Mouse (Mus musculus): ENCODE data around the gene Usp28.

GRCm38 (mm10) chr9:49021289-49021688, 36.1 kb downstream of the Usp28 start:
- TF ChIP-seq CTCF (IDR thresholded peaks at IDR 0.05; ENCODE audit: low read depth, low read length) (no peak), POLR2A (IDR thresholded peaks at IDR 0.05; ENCODE audit: borderline replicate concordance, low read depth, low read length) (no peak)

All from bone marrow macrophage, adult 2 months (primary cell).